Mouse (Mus musculus) mouse embryonic stem cell (cell line): ENCODE measurements around the gene Grin2a.

Source experiments
- in situ Hi-C, 2 experiments: fragments of 300-500 bp; cut with MboI; formaldehyde crosslinking; loops; 1 replicate in 1 of 2; 3 replicates in 1 of 2; pipeline ENCODE4 v1.14.3; 2019 to 2020; ENCODE audit warnings: low sequenced_read_pairs in 2 of 2, low pct_unique_long_range_greater_than_20kb in 1 of 2, mixed read lengths in 1 of 2; ENCODE audit not compliant: unreplicated experiment in 1 of 2

Grin2a gene

GRCm38 (mm10) chr16:9994951-9995813, at the start of gene Grin2a:
Gene Grin2a, minus strand, starts transcription at chr16:9995560.
- in situ Hi-C loops, result no loop called here

DNA sequence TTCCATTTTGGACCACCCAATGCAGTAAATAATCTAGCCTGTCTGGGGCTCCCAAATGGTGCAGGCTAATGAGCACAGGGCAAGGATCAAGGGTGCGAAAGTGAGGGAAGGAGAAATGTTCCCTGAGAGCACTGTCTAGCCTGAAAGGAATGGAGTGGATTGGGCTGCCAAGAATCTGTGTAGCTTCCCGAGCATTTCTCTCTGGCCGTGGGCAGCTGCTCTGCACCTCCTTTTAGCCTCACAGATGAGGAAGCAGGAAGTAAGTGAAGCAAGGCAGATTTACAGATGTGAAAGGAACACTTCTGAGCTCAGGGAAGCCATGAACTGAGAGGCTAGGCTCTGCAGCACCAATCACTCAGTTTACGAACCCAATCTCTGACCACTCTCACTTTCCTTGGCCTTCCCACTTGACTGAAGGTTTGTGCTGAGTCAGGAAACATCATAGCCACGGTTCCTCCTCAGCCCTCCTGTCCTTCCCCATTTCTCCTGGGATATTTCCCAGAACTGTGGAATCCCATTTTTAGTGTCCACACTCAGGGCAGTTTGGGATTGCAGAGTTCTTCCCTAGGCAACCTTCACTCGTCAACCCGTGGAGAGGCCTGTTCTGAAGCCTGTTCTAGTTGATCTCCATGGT, 40.3 kb upstream of the Grin2a start:
- in situ Hi-C loops, result no loop called here

DNA sequence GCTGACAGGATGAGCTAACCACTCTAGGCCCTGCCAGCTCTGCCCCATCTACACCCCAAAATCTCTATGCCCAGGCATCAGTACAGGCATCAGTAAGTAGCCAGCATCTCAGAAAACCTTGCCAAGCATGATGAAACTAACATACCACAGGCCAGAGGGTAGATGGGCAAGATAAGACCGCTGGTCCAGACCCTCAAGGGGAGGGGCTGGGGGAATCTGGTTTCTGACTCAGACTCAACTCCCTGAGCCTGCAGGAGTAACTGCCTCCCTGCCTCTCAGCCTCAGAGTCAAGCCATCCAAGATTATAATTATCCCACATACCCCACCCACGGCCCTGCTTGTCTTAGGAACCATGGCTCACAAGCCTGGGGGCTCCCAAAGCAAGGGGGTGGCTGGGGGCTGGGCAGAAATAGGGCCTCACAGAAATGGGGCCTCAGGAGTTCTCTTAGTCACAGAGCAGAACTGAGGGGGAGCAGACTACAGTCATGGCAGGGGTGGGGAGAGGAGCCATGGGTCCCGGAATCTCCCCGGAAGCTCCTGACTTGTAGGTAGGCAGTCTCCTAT, 38.1 kb upstream of the Grin2a start:
- in situ Hi-C loops, result no loop called here

- in situ Hi-C loops, result no loop called here
Measured at GRCm38 (mm10) chr16:10031891-10032290, 36.5 kb upstream of the Grin2a start.

GRCm38 (mm10) chr16:10026741-10027140, 31.4 kb upstream of the Grin2a start:
- in situ Hi-C loops, result no loop called here

- in situ Hi-C loops, result no loop called here
Measured at GRCm38 (mm10) chr16:10009743-10010142, 14.4 kb upstream of the Grin2a start.

DNA sequence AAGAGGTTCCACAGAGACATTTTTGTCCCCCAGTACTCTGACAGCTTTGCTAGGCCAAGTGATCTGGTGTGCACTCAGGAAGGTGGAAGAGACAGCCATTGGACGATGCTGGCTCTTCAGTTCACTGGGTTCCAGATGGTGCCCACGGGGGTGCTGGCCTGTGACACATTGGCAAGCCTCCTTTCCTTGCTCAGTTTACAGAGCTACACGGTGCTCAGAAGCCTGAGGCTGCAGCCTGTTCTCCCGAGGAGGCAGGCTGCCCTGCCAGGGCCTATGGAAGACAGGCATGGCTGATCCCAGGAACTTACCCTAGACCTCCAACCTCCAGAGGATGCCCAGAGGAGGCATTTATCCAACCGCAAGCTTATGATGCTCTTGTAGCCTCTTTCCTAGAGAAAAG, 10.2 kb upstream of the Grin2a start:
- in situ Hi-C loops, result no loop called here

- in situ Hi-C loops, result no loop called here
Measured at GRCm38 (mm10) chr16:10004096-10004495, 8.7 kb upstream of the Grin2a start.

GRCm38 (mm10) chr16:10003001-10003400, 7.6 kb upstream of the Grin2a start:
- in situ Hi-C loops, result no loop called here

GRCm38 (mm10) chr16:10001601-10002000, 6.2 kb upstream of the Grin2a start:
- in situ Hi-C loops, result no loop called here

GRCm38 (mm10) chr16:9999926-10000325, 4.6 kb upstream of the Grin2a start:
- in situ Hi-C loops, result no loop called here

DNA sequence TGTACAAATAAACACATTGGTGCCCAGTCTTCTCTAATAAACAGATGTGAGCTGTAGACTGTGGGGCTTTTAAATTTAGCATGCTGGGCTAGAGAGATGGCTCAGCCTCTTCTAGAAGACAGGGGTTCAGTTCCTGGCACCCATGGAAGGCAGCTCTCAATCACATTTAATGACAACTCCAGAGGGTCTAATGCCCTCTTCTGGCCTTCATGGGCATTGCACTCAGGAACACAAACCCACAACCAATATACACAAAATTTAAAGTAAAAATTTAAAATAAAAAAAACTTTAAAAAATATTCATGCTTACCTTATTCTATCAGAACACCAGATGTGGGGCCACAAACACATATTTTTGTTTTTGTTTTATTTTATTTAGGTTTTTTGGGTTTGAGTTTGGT, 2.6 kb upstream of the Grin2a start:
- in situ Hi-C loops, result no loop called here

GRCm38 (mm10) chr16:9995814-9996210, 452 bp upstream of the Grin2a start:
- in situ Hi-C loops, result no loop called here

DNA sequence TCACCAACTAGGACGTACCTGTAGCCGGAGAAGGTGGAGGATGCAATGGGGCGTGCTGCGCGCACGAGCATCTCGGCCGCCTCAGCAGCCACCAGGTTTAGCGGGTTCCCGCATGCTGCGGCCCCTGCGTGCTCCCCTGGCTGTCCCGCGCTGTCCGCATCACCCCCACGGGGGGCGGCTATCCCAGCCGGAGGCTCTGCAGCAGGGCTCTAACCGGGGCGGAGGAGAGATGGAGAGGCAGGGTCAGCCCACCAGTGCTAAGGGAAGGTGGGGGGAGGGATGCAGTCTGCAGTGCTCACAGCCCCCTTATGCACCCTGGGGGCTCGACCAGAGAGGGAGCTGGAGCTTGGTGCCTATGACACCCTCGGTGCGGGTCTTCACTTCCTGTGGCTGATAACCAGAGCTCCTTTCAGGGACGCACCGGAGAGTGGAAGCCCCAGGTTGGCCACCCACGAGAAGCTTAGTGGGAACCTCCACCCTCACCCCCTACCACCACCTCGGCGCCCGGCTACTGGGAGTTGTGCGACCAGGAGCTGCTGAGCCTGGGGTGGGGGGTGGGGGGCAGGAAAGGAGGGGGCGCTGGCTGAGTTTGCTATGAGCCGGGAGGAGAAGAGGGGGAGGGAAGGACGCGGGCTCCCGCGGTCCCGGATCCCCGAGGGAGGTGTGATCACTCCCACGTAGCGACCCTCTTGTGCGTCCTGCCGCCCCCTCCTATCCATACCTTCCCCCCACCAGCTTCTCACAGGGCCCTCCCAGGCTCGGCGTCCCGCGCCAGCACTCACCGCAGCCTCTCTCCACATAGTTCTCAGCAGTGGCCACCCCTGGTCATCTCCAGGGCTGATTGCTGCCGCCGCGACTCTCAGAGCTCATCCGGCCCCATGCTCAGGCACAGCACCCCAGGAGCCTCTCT, 1.1 kb downstream of the Grin2a start:
- in situ Hi-C loops, result no loop called here

DNA sequence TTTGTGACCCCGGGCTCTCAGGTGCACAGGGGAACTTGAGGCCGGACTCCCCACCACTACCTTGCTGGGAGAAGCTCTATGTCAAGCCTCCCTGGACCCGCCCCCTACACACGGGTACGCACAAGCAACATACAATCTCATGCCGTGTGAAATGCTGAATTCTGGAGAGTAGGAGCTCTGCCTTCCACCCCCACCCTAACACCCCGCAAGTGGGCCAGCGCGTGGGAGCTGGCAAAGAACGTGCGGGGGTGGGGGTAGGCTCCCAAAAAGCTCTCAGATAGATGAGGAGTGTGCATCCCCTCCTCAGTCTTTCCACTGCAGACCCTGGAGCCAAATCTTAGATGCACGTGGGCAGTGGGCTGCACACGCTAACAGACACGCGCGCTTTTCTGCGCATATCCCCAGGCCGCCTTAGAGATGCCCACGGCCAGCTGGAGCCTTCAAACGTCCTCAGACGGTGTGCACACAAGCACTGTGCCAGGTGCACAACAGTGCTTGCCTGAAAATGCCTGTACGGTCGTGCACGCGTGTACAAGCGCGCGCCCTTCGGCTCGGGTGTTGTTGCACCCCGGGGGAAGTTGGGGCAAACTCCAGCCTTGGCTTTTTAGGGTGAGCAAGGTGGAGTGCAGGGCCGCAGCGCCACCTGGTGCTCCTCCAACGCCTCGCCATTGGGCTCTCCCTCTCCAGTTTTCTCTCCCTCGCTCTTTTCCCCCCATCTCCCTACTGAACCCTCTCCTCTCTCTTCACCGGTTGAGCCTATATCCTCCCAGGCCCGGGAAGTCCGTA, 1.9 kb downstream of the Grin2a start:
- in situ Hi-C loops, result no loop called here

- in situ Hi-C loops, result no loop called here
Measured at GRCm38 (mm10) chr16:9992773-9993221, 2.6 kb downstream of the Grin2a start.

DNA sequence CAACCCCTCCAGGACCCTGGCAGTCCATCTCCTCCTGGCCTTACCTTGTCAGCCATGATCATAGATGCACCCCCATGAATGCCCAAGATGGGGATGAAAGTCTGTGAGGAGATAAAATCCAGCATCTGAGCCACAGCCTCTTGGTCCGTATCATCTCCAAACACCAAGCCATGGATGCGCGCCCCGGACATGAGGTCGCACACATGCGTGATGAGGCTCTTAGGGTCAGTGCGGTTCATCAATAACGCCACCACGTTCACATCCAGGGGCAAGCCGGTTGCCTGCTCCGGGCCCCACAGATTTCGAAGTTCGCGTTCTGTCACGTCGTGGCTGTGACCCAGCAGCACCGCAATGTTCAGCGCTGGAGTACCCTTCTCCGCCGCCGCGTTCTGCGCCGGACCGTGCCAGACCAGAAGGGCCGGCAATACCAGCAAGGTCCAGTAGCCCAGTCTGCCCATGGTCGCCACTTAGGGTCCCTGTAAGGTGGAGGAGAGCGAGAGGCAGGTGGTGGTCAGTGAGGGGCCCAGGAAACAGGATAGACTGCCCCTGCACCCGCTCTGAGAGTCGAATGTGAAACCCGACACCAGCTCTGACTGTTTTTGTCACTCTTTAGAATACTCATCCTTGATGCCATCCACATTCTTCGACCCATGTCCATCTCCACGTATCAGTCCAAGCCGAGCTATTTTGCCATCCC, 3.1 kb downstream of the Grin2a start:
- in situ Hi-C loops, result no loop called here
